Mouse (Mus musculus): ENCODE results near the gene Ggt7.

GRCm38 (mm10) chr2:155536292-155536691 lies 18.3 kb upstream of the Ggt7 start:
- TF ChIP-seq CTCF (IDR thresholded peaks at IDR 0.05; ENCODE audit: low read depth, low read length) = no peak
- TF ChIP-seq POLR2A (IDR thresholded peaks at IDR 0.05; ENCODE audit: insufficient read depth, low read length) = no peak
